Mouse (Mus musculus) cerebellum, postnatal 4 days (tissue): ENCODE results near the gene Ap2a2.

ENCODE experiments used
- DNase-seq, 2 experiments: peaks; one replicate each; pipeline ENCODE4 v3.0.0; 2022; ENCODE audit warnings: low spot score in 2 of 2, mixed read lengths in 1 of 2

Ap2a2 gene

GRCm38 (mm10) chr7:141561682-141562391 lies at the start of gene Ap2a2:
Gene Ap2a2, plus strand, starts transcription at chr7:141562173.
- DNase-seq: peak; percentile 78 to 94

GRCm38 (mm10) chr7:141517638-141518037 lies 44.3 kb upstream of the Ap2a2 start:
- DNase-seq: no peak

- DNase-seq: no peak
Measured at GRCm38 (mm10) chr7:141518296-141518695, 43.7 kb upstream of the Ap2a2 start.

GRCm38 (mm10) chr7:141518926-141519325 lies 43.0 kb upstream of the Ap2a2 start:
- DNase-seq: no peak

- DNase-seq: no peak
Measured at GRCm38 (mm10) chr7:141519795-141520194, 42.2 kb upstream of the Ap2a2 start.

GRCm38 (mm10) chr7:141523007-141523406 lies 39.0 kb upstream of the Ap2a2 start:
- DNase-seq: no peak

- DNase-seq: no peak
Measured at GRCm38 (mm10) chr7:141524271-141524670, 37.7 kb upstream of the Ap2a2 start.

- DNase-seq: peak; percentile 61 to 80
Measured at GRCm38 (mm10) chr7:141524760-141525579, 37.0 kb upstream of the Ap2a2 start.

GRCm38 (mm10) chr7:141525580-141525925 lies 36.4 kb upstream of the Ap2a2 start:
- DNase-seq: no peak

- DNase-seq: no peak
Measured at GRCm38 (mm10) chr7:141535570-141535969, 26.4 kb upstream of the Ap2a2 start.

GRCm38 (mm10) chr7:141538852-141539555 lies 23.0 kb upstream of the Ap2a2 start:
- no peak for DNase-seq

- peak; percentile 92 to 97 for DNase-seq
Measured at GRCm38 (mm10) chr7:141539556-141540311, 22.2 kb upstream of the Ap2a2 start, which contains the start of gene Chid1. Gene Chid1, minus strand, starts transcription at chr7:141539857.

- peak in 1 of 2 experiments; percentile 60 for DNase-seq
Measured at GRCm38 (mm10) chr7:141540312-141541081, 21.5 kb upstream of the Ap2a2 start.

- DNase-seq: no peak
Measured at GRCm38 (mm10) chr7:141541681-141542080, 20.3 kb upstream of the Ap2a2 start.

GRCm38 (mm10) chr7:141542588-141542987 lies 19.4 kb upstream of the Ap2a2 start:
- DNase-seq: no peak

GRCm38 (mm10) chr7:141544654-141545053 lies 17.3 kb upstream of the Ap2a2 start:
- DNase-seq: no peak

- no peak for DNase-seq
Measured at GRCm38 (mm10) chr7:141549432-141550061, 12.4 kb upstream of the Ap2a2 start.

- no peak for DNase-seq
Measured at GRCm38 (mm10) chr7:141550464-141550863, 11.5 kb upstream of the Ap2a2 start.

GRCm38 (mm10) chr7:141558329-141558776 lies 3.6 kb upstream of the Ap2a2 start:
- DNase-seq: no peak

- DNase-seq: no peak
Measured at GRCm38 (mm10) chr7:141558946-141559345, 3.0 kb upstream of the Ap2a2 start.
